Mouse (Mus musculus) kidney, embryonic 16.5 days (tissue): ENCODE data around the gene Ntn4. TPM values are rescaled to one million over a fixed set of nuclear protein-coding genes. Genes with fewer than 3 reads are reported as not detected.

ENCODE experiments used
- ATAC-seq: fragments of 200-750 bp; cut with Nextera tagmentation; 2 replicates; pipeline ENCODE4 v1.8.0; 2017; ENCODE audit warnings: moderate TSS enrichment; ENCODE audit not compliant: low FRiP score, low TSS enrichment
- H3K27ac ChIP-seq: fragments of 300-500 bp; sonication (generic); 2 replicates; pipeline ENCODE4 v1.5.1; 2014; ENCODE audit warnings: low read length
- H3K27me3 ChIP-seq: fragments of 300-500 bp; sonication (generic); 2 replicates; pipeline ENCODE4 v1.6.1; 2014; ENCODE audit warnings: low read length, control low read depth, mixed read lengths; ENCODE audit not compliant: insufficient read depth
- H3K36me3 ChIP-seq: fragments of 300-500 bp; sonication (generic); 2 replicates; pipeline ENCODE4 v1.6.1; 2014; ENCODE audit warnings: low read length, control low read depth, mixed read lengths; ENCODE audit not compliant: insufficient read depth
- H3K4me1 ChIP-seq: fragments of 300-500 bp; sonication (generic); 2 replicates; pipeline ENCODE4 v1.6.1; 2014; ENCODE audit warnings: low read length, control low read depth, mixed read lengths; ENCODE audit not compliant: insufficient read depth
- H3K4me2 ChIP-seq: fragments of 300-500 bp; sonication (generic); replicated peaks from 2 replicates; pipeline ENCODE4 v1.6.1; 2014; ENCODE audit warnings: low read depth, low read length
- H3K4me3 ChIP-seq: fragments of 300-500 bp; sonication (generic); 2 replicates; pipeline ENCODE4 v1.5.1; 2014; ENCODE audit warnings: mild to moderate bottlenecking, low read length
- H3K9ac ChIP-seq: fragments of 300-500 bp; sonication (generic); replicated peaks from 2 replicates; pipeline ENCODE4 v1.6.1; 2014; ENCODE audit warnings: low read length
- H3K9me3 ChIP-seq: fragments of 300-500 bp; sonication (generic); 2 replicates; pipeline ENCODE4 v1.6.1; 2016; ENCODE audit warnings: low read length, control low read depth
- WGBS: fragments of 180-500 bp; shearing (Covaris S2); extraction: QIAGEN DNeasy Blood & Tissue Kit; methylation state at CpG from one replicate; pipeline ENCODE4 v1.1.7; 2014; 5-methylcytosine and 5-hydroxymethylcytosine counted together
- polyA plus RNA-seq: library from polyadenylated mRNA; unstranded; fragments of >200 nt; fragmentation: Nextera tagmentation; extraction: Ambion mirVana; gene quantifications from 2 replicates; pipeline ENCODE4 v1.2.1, GENCODE M21; 2015

The Ntn4 gene
- polyA plus RNA-seq, 1 experiment from 2014 or later = 0.59 TPM

DNA sequence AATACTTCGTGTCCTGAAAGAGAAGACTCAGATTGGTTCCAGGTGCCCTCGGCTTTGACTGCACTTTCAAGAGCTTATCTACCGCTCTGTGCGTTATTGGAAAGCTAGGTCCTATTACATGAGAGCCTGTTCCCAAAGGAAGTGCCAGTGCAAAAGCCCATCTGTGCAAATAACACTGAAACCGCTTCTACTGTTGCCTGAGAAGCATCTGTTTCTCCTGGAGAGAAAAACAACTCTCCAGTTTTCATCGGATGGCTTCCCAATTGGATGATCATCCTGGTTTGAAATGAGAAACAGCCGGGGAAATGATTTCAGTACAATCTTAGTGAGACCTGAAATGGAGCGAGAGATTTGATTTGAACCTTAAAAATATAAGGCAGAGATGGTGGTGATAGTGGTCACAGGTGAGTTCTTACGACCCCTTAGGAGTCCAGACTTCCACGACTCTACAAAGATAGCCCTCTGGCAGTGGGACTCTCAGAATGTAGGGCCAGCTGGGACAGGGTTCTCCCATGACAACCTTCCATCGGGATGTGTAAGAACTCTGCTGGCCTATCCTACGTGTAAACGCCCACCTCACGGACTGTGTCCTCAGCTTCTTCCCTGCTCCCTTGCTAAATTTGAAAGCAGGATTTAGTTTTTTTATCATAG lies 101.1 kb downstream of the Ntn4 start:
- no peaks in the 10 kb centered on the region for H3K36me3 ChIP-seq
- H3K4me2 ChIP-seq = no peak overlapping the region
- no peak overlapping the region for H3K4me3 ChIP-seq
- 65% methylated on average over 14 of the region's 14 CpGs for WGBS
- no peak overlapping the region for H3K9ac ChIP-seq
- no peak for ATAC-seq
- no peaks in the 10 kb centered on the region for H3K27me3 ChIP-seq
- H3K27ac ChIP-seq = no peak overlapping the region
- no peaks in the 10 kb centered on the region for H3K9me3 ChIP-seq
- H3K4me1 ChIP-seq = no peaks in the 10 kb centered on the region

DNA sequence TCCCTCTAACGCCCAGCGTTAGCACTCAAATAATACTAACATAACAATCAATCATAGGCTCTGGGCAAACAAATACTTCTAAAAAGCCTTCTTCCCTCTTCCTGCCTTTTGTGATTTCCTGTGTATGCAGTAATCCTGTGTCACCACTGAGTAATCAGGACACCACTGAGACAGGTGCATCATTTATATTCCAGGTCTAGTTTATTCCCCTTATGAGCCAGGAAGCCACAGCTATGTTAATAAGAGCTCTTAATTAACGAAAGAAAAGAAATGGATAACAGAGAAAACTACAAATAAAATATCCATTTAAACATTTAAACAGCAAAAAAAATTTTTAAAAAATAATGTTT lies 101.6 kb downstream of the Ntn4 start:
- H3K9me3 ChIP-seq = no peaks in the 10 kb centered on the region
- H3K4me2 ChIP-seq = no peak overlapping the region
- WGBS = 65% methylated on average over 3 of the region's 3 CpGs

DNA sequence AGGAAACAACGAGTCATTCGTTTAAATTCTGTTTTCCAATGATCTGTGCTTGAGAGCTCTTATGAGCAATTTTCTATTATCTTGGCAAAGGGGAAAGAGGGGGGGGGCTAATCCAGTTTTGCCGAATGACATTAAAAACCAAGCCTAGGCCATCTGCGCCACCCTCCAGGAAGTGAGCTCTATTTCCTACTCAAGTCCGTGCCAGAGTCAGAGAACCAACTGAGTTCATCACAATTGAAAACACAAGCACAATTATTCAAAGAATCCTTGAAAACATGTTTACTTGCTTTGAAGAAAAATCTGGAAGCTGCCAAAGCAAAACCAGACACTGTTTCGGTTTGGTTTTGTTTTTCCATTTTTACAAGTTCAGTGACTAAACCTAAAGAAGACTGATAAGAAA lies 102.1 kb downstream of the Ntn4 start:
- H3K27ac ChIP-seq = no peak overlapping the region
- H3K9me3 ChIP-seq = no peaks in the 10 kb centered on the region
- no peak overlapping the region for H3K4me3 ChIP-seq
- ATAC-seq = no peak
- no peaks in the 10 kb centered on the region for H3K36me3 ChIP-seq
- no peaks in the 10 kb centered on the region for H3K27me3 ChIP-seq
- no peak overlapping the region for H3K9ac ChIP-seq
- no peak overlapping the region for H3K4me2 ChIP-seq
- H3K4me1 ChIP-seq = no peaks in the 10 kb centered on the region
- 79% methylated on average over 6 of the region's 6 CpGs for WGBS

More for the DNA sequence above, 101.6 kb downstream of the Ntn4 start:
- no peak overlapping the region for H3K4me3 ChIP-seq
- no peaks in the 10 kb centered on the region for H3K27me3 ChIP-seq
- no peaks in the 10 kb centered on the region for H3K4me1 ChIP-seq
- no peak overlapping the region for H3K27ac ChIP-seq
- ATAC-seq = no peak
- H3K36me3 ChIP-seq = no peaks in the 10 kb centered on the region
- H3K9ac ChIP-seq = no peak overlapping the region

DNA sequence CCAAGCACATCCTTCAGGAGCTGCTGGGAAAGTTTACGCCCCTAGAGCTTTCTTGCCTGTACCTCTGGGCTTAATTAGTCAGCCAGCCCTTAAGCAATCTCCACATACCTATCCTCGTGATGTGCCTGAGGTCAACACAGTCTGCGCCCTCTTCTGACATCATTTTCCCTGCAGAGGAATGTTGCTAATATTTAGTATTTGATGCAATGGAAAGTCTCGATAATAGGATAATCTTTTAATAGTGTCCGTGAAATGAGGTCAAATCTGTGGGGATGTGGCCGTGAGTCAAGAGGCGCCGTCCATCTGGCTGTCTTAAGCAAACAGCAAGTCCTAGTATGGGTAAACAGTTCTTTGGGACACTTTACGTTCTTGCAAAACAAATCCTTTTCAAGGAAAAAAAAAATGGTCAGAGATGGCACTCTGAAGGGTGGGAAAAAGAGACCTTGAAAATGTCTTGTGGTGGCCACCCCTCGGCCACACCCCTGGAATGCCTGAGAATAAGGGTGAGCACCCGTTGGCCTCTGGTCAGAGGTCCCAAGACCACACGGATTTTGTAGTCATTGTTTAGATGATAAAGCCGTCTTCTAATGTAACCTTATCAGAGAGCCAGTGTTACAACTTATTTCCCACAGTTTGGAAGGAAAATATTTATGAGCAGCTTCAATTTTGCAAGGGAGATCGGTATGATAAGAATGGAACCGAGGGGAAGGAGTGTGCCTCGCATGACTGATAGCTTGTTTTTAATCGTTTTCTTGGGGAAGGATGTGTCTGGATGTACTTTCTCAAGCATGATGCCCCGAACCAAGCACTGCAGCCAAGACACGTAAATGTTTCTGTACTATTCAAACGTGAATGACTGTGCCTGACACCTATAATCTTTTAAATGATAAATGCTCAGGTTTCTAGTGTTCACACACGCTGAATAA lies 109.0 kb downstream of the Ntn4 start:
- no peaks in the 10 kb centered on the region for H3K4me1 ChIP-seq
- H3K4me2 ChIP-seq = no peak overlapping the region
- no peaks in the 10 kb centered on the region for H3K9me3 ChIP-seq
- WGBS = 45% methylated on average over 21 of the region's 21 CpGs
- H3K27ac ChIP-seq = no peak overlapping the region
- H3K27me3 ChIP-seq = no peaks in the 10 kb centered on the region
- no peak overlapping the region for H3K4me3 ChIP-seq
- H3K9ac ChIP-seq = no peak overlapping the region
- H3K36me3 ChIP-seq = no peaks in the 10 kb centered on the region
- no peak for ATAC-seq

DNA sequence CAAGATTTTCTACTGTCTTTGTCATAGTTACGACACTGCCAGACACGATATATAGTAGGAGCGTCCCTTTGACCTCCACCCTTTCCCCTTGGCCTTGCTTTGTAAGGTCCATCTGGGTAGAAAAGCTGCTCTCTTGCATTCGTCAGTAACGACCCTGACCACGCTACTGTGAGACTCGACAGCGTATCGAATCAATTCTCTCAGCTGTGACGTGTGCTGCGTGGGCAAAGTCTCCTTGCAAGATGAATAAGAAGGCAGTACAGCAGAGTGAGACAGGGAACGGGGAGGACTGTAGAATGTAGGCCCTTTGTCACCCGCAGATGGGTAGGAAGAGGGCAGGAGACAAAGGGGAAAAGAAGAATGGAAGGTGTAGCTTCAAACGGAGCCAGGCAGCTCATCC lies 110.8 kb downstream of the Ntn4 start:
- no peak for ATAC-seq
- WGBS = 49% methylated on average over 14 of the region's 14 CpGs

DNA sequence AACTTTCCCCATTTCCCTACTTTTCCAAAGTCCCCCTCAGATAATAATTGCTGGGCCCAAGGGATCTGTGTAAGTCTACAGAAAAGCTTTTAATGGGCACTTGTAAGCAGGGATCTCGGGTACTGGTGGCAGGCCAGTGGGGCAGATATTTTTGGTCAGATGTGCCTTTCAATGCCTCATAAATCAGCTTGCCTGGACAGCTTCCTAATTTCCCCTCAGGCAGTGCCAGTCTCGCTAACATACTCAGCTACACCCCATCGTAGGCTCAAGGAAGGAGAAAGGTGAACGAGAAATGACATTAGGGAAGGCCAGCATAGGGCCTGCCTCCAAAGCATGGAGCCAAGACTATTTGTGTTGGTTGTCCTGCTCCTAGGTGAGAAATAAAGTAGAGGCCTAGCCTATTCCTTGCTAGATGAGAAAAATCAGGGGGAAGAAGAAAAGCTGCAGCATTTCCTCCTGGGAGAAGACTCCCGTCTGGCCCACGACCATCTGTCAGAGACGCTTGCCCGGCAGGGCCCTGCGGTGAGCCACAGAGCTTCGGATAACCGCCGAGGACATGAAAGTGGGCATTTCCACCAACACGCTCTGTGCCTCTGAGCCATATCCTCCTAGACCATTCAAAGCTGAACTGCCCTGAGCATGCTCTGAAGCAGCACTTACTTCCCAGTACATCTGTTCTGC lies 113.4 kb downstream of the Ntn4 start:
- Histone ChIP-seq H3K4me1 (no peaks in the 10 kb centered on the region), H3K9ac (no peak overlapping the region), H3K9me3 (no peaks in the 10 kb centered on the region), H3K27ac (no peak overlapping the region), H3K36me3 (no peaks in the 10 kb centered on the region), H3K4me3 (no peak overlapping the region), H3K4me2 (no peak overlapping the region), H3K27me3 (no peaks in the 10 kb centered on the region)
- WGBS = 71% methylated on average over 13 of the region's 13 CpGs
- ATAC-seq = no peak

More for the DNA sequence above, 110.8 kb downstream of the Ntn4 start:
- H3K9me3 ChIP-seq = no peaks in the 10 kb centered on the region
- no peak overlapping the region for H3K27ac ChIP-seq
- H3K4me1 ChIP-seq = no peaks in the 10 kb centered on the region
- H3K36me3 ChIP-seq = no peaks in the 10 kb centered on the region
- no peak overlapping the region for H3K4me2 ChIP-seq
- no peaks in the 10 kb centered on the region for H3K27me3 ChIP-seq
- no peak overlapping the region for H3K9ac ChIP-seq
- no peak overlapping the region for H3K4me3 ChIP-seq

DNA sequence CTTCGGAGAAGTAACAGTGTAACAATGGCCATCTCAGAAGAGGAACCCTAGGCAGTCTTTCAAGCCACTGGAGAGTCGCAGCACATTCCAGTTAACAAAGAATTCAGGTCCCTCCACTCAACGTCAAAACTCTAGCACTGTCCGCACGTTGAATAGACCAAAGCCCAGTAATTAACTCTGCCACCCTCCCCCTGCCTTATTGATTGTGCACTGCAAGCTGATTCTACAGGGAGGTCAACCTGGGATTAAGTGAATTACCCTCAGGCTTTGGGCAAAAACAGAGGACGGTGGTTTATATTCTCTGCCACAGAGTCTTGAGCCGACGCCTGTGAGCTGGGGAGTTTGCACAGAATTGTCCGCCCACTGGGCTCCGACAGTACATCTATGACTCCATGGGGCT lies 115.7 kb downstream of the Ntn4 start:
- no peak overlapping the region for H3K4me2 ChIP-seq
- H3K27me3 ChIP-seq = no peaks in the 10 kb centered on the region
- no peak overlapping the region for H3K27ac ChIP-seq
- no peak overlapping the region for H3K9ac ChIP-seq
- H3K9me3 ChIP-seq = no peaks in the 10 kb centered on the region
- H3K4me1 ChIP-seq = no peaks in the 10 kb centered on the region
- ATAC-seq = no peak
- no peak overlapping the region for H3K4me3 ChIP-seq
- H3K36me3 ChIP-seq = no peaks in the 10 kb centered on the region
- WGBS = 79% methylated on average over 10 of the region's 10 CpGs

DNA sequence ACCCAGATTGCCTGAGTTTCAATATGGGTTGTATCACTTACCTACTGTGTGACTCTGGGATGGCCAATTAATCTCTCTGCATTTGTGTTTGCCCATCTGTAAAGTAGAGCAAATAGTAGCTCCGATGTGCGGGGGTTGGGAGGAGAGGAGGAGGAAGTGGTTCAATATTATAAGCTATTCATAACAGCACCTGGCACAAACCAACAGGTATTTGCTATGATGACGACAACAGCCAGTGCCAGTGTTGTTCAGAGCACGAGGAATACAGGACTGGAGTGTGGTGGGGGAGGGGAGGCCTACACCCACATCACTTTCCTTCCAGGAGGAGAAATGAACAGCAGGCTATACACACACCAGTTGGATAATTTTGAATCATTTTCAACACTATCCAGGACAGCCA lies 119.2 kb downstream of the Ntn4 start:
- no peak overlapping the region for H3K9ac ChIP-seq
- H3K36me3 ChIP-seq = no peaks in the 10 kb centered on the region
- no peak for ATAC-seq
- H3K27me3 ChIP-seq = no peaks in the 10 kb centered on the region
- peaks cover 2% of the 10 kb centered on the region; the same call in 1 of the 2 replicates for H3K9me3 ChIP-seq
- 73% methylated on average over 4 of the region's 4 CpGs for WGBS
- H3K4me2 ChIP-seq = no peak overlapping the region
- no peak overlapping the region for H3K4me3 ChIP-seq
- no peak overlapping the region for H3K27ac ChIP-seq
- H3K4me1 ChIP-seq = no peaks in the 10 kb centered on the region

DNA sequence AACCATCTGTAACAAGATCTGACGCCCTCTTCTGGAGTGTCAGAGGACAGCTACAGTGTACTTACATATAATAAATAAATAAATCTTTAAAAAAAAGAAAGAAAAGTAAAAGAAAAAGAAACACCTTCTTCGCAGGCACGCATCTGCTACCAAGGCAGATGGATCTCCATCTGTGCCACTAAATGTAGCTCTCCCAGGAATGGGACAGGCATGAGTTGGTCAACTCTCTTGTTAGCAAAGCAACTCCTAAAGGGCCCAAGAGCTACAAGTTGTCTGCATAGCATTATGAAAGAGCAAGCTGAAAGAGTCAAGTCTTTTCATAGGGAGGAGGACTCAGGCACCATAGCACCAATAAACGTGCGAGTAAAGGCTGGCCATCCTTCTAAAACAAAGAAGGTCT lies 119.9 kb downstream of the Ntn4 start:
- 87% methylated on average over 5 of the region's 5 CpGs for WGBS
- H3K4me1 ChIP-seq = no peaks in the 10 kb centered on the region
- no peak for ATAC-seq
- no peak overlapping the region for H3K9ac ChIP-seq
- no peaks in the 10 kb centered on the region for H3K36me3 ChIP-seq
- H3K4me2 ChIP-seq = no peak overlapping the region
- no peak overlapping the region for H3K4me3 ChIP-seq
- H3K9me3 ChIP-seq = peaks cover 2% of the 10 kb centered on the region; the same call in 1 of the 2 replicates
- H3K27ac ChIP-seq = no peak overlapping the region
- no peaks in the 10 kb centered on the region for H3K27me3 ChIP-seq
